Mouse (Mus musculus) embryonic fibroblast, embryonic 13.5 days (primary cell): ENCODE data around the gene Ensa. TPM values are rescaled to one million over a fixed set of nuclear protein-coding genes. Genes with fewer than 3 reads are reported as not detected.
"Not testable (repeated sequence)": the region's sequence is repeated elsewhere in the genome, so short reads cannot be mapped to it uniquely, and the experiment has no call there.

Source experiments
- H3K27ac ChIP-seq: 2 replicates; pipeline ENCODE4 v1.5.1; 2012; ENCODE audit warnings: low read length, control low read depth, inconsistent platforms; ENCODE audit not compliant: insufficient read depth
- H3K4me1 ChIP-seq: 2 replicates; pipeline ENCODE4 v1.6.1; 2011; ENCODE audit warnings: low read length; ENCODE audit not compliant: control insufficient read depth, insufficient read depth
- H3K4me3 ChIP-seq: 2 replicates; pipeline ENCODE4 v1.5.1; 2011; ENCODE audit warnings: mild to moderate bottlenecking, control low read depth, low read length; ENCODE audit not compliant: insufficient read depth
- CTCF ChIP-seq: IDR thresholded peaks from 2 replicates; pipeline ENCODE4 v1.5.1; 2011; ENCODE audit warnings: mild to moderate bottlenecking, control low read depth, low read length, moderate library complexity, borderline replicate concordance; ENCODE audit not compliant: insufficient read depth
- POLR2A ChIP-seq: IDR thresholded peaks from 2 replicates; pipeline ENCODE4 v1.6.1; 2011; ENCODE audit warnings: low read depth, mild to moderate bottlenecking, control low read depth, low read length, moderate library complexity
- polyA plus RNA-seq: library from polyadenylated mRNA; stranded (reverse); fragments of >200 nt; gene quantifications from 2 replicates; pipeline ENCODE4 v1.2.4, GENCODE M21; 2011; ENCODE audit warnings: low read depth; ENCODE audit not compliant: missing spikeins, insufficient read length

Ensa gene
- polyA plus RNA-seq, 1 experiment: 86.4 TPM

DNA sequence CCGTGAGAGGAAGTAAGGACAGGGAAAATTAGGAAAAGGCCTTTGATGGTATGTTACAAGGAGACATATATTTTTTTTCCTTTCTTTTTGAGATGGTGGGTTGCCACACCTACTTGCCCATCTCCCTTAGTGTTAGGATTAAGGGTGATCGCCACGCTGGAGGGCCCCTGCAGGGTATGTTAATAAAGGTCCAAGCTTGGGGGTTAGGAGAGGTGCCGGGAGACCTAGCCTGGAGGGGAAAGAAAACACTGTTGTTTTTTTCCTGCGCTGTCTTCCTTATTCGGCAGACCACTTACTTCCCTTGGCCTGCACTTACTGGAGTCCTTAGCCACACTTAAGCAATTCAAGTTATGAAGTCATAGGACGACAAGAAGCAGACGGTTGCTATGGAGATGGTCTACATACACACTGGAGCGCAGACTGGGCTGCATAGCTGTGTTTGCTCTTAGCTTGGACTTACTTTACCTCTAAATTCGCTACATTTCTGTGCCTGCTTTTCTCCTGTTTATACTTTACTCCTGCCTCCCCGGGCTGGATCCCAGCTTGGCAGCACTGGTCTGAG lies 28.8 kb downstream of the Ensa start:
- Histone ChIP-seq H3K4me3 (no peak overlapping the region), H3K4me1 (peaks cover 10% of the 10 kb centered on the region), H3K27ac (no peak overlapping the region)
- TF ChIP-seq POLR2A: no peak
- TF ChIP-seq CTCF: no peak

DNA sequence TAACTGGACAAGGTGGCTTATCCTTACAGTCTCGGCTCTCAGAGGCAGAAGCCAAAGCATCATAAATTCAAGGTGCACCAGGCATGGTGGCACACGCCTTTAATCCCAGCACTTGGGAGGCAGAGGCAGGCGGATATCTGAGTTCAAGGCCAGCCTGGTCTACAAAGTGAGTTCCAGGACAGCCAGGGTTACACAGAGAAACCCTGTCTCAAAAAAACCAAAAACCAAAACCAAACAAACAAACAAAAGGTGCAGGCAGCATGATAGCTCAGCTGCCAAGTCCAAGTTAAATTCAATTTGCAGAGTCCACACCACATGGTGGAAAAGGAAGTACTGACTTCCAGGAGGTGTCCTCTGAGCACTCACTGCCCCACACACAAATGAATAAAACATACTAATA lies 29.6 kb downstream of the Ensa start:
- not testable (repeated sequence) for H3K27ac ChIP-seq, H3K4me3 ChIP-seq
- H3K4me1 ChIP-seq: peaks cover 10% of the 10 kb centered on the region

GRCm38 (mm10) chr3:95655437-95655836 lies 30.6 kb downstream of the Ensa start:
- Histone ChIP-seq H3K4me3 (no peak overlapping the region), H3K27ac (no peak overlapping the region), H3K4me1 (peaks cover 10% of the 10 kb centered on the region)
- TF ChIP-seq CTCF (no peak), POLR2A (no peak)

DNA sequence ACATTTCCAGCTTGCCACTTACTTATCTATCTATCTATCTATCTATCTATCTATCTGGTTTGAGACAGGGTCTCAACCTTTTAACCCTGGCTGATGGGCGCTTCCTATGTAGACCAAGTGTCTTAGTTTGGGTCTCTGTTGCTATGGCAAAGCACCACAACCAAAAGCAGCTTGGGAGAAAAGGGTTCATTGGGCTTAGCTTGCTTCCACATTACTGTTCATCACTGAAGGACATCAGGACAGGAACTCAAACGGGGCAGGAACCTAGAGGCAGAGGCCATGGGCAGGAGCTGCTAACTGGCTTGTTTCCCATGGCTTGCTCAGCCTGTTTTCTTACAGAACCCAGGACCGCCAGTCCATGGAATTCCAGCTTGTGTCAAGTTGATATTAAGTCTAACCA lies 32.3 kb downstream of the Ensa start:
- Histone ChIP-seq H3K27ac (no peak overlapping the region), H3K4me3 (no peak overlapping the region), H3K4me1 (peaks cover 5% of the 10 kb centered on the region)
- no peak for TF ChIP-seq POLR2A
- no peak for TF ChIP-seq CTCF

DNA sequence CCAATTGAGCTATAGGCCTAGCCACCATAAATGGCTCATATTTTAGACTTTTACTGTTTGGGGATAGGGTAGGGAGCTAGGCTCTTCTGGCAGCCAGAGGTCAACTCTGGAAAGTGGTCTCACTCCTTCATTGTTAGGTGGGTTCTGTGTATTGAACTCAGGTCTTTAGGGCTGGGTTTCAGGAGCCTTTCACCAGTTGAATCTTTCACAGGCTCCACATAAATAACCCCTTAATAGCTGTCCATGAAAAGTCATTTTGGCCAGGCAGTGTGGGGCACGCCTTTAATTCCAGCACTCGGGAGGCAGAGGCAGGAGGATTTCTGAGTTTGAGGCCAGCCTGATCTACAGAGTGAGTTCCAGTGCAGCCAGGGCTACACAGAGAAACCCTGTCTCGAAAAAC lies 32.9 kb downstream of the Ensa start:
- H3K4me1 ChIP-seq: peaks cover 8% of the 10 kb centered on the region
- no peak overlapping the region for H3K27ac ChIP-seq
- no peak for TF ChIP-seq CTCF
- TF ChIP-seq POLR2A: no peak
- H3K4me3 ChIP-seq: no peak overlapping the region

DNA sequence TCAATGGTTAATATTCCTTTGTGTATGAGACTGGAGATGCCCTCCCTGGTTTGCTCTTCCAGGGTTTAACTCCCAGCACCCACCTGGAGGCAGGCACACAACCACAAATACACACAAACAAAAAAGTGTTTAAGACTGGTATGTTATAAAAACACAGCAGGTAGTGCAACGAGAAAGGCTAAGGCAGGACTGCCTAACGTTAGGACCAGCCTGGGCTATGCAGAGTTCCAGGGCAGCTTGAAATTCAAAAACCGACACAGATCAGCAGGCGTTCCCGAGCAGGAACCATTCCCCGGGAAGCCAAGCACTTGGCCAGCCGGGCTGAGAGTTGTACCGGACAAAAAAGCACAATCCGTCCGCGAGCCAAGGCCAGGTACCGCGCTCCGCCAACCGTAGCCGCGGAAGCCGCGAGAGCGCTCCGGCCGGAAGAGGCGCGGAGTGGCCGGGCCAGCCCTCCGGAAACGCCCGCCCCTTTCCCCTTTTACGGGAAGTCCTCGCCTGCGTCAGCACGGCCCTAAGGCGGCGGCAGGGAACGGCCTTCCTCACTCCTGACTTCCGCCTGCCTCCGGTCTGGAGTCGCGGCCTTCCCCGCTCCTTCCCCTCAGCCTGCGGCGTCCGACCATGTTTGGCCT lies 33.6 kb downstream of the Ensa start, which contains the start of gene Mcl1:
Mcl1 (plus strand) TSS at position 553 of the 632 bp plus-strand sequence.
- TF ChIP-seq CTCF: no peak
- peak; percentile 100 for TF ChIP-seq POLR2A
- Histone ChIP-seq H3K4me1 (peaks cover 8% of the 10 kb centered on the region), H3K27ac (peak within 1 kb of the TSS; percentile 78), H3K4me3 (peak within 1 kb of the TSS; percentile 82)

DNA sequence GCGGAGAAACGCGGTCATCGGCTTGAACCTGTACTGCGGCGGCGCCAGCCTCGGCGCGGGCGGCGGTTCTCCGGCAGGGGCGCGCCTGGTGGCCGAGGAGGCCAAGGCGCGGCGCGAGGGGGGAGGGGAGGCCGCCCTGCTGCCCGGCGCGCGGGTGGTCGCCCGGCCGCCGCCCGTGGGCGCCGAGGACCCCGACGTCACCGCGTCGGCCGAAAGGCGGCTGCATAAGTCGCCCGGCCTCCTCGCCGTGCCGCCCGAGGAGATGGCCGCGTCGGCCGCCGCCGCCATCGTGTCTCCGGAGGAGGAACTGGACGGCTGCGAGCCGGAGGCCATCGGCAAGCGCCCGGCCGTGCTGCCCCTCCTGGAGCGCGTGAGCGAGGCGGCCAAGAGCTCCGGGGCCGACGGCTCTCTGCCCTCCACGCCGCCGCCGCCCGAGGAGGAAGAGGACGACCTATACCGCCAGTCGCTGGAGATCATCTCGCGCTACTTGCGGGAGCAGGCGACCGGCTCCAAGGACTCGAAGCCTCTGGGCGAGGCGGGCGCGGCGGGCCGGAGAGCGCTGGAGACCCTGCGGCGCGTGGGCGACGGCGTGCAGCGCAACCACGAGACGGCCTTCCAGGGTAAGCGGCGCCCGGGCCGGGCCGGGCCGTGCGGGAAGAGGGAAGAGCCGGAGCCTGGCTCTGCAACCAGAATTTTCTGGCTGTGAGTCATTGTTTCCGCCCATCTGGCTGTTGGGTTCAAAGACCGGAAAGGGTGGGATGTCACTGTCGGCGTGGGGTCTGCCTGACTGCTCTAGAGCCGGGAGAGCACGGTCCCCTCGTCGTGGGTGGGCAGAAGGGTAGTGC lies 34.3 kb downstream of the Ensa start:
- H3K4me1 ChIP-seq: peaks cover 15% of the 10 kb centered on the region
- peak overlapping the region; percentile 78 for H3K27ac ChIP-seq
- peak; percentile 48; the same call in 1 of the 2 replicates for TF ChIP-seq POLR2A
- no peak for TF ChIP-seq CTCF
- H3K4me3 ChIP-seq: peak overlapping the region; percentile 82

- H3K4me3 ChIP-seq: peak overlapping the region; percentile 82
- H3K4me1 ChIP-seq: peaks cover 22% of the 10 kb centered on the region
- no peak for TF ChIP-seq POLR2A
- no peak for TF ChIP-seq CTCF
- H3K27ac ChIP-seq: peak overlapping the region; percentile 78
Observed at GRCm38 (mm10) chr3:95659948-95660347, 35.2 kb downstream of the Ensa start.

DNA sequence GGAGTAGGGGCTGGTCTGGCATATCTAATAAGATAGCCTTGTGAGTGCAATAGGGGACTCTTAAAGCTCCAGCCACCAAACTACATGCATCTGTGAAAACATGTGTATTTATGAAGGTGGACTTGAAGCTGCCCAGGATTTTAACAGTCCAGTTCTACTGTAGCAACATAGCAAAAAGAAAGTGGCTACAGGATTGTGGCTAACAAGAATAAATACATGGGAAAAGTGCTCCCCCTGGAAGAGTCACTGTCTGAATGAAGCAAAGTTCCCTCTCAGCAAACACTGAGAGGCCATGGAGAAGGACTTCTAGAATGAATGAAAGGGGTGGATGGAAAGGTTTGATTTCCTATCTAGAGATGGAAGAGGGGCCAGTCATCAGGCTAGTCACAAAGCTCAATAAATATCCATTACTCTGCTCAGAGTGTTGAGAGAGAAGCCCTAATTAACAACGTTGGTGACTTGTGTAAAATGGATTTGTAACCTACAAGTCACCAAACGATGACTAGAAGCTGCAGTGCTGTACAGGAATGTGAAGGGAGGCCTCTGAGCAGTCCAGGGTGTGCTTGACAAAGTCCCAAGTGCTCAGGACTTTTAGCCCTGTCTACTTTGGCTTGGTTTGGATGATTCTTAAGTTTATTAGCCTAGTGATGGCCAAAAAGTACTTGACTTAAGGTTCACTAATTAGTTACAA lies 36.1 kb downstream of the Ensa start:
- Histone ChIP-seq H3K4me3 (peak overlapping the region; percentile 82), H3K4me1 (peaks cover 22% of the 10 kb centered on the region), H3K27ac (peak overlapping the region; percentile 78)
- TF ChIP-seq POLR2A (no peak), CTCF (no peak)
